Mouse (Mus musculus) E14TG2a.4 (cell line): ENCODE data around the gene Gpn2.

Source experiments
- CTCF ChIP-seq: conservative IDR thresholded peaks from 2 replicates; pipeline ENCODE4 v1.5.1; 2014; ENCODE audit warnings: low read length
- NANOG ChIP-seq: IDR thresholded peaks from 2 replicates; pipeline ENCODE4 v1.6.1; 2014; ENCODE audit warnings: borderline replicate concordance, low read length, mixed read lengths
- POU5F1 ChIP-seq: IDR thresholded peaks from 2 replicates; pipeline ENCODE4 v1.6.1; 2014; ENCODE audit warnings: low read length, borderline replicate concordance

GRCm38 (mm10) chr4:133577983-133578382 lies 6.2 kb upstream of the Gpn2 start:
- TF ChIP-seq CTCF (no peak), POU5F1 (no peak), NANOG (no peak)
